Mouse (Mus musculus) kidney, adult 18-20 months (tissue): ENCODE measurements at regions not wholly inside any gene's neighbourhood (a gene's known extent, or its start where the extent isn't known, plus 50 kb on each side); places are given as distances from the start of the nearest gene placed in this dataset.
A peak's percentile ranks its signal among the peaks of the same experiment; 100 is the strongest.

Experiments
- DNase-seq: peaks from one replicate; pipeline ENCODE4 v3.0.0; 2021

DNA sequence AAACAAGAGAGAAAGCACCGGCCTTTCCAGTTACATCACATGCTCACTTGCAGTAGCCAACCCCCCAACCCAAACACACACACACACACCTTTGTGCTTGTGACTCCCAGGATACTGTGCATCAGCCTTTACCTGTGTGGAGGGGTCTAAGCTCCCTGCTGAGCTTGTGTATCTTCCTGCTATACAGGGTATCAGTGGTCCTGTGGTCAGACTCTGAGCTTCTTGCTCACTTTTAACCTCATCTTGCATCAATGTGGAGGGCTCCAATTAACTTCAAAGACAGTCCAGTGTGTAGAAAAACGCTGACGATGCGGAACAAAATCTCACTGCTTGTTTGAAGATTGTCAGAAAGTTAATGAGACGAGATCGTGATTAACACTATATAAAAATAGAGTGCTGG lies 71.4 kb upstream of the Gypa start:
- DNase-seq: no peak

DNA sequence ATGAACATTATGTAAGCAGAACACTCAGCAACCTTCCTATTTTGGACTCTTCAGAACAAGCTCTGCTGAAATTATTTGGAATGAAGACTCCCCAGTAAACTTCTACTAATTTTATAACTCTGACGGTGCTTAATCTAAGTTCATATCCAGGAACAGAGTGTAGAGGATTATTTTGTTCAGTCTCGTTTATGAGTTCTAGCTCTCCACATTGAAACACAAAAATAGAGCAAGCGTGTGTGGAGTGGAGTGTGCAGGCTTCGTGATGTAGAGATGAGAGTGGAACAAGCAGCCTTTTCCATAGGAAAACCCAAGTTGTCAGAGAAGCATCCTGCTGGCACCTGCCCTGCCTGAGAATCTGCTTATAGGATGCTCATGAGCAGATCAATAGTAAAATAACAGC lies 77.5 kb upstream of the Gypa start:
- no peak for DNase-seq

DNA sequence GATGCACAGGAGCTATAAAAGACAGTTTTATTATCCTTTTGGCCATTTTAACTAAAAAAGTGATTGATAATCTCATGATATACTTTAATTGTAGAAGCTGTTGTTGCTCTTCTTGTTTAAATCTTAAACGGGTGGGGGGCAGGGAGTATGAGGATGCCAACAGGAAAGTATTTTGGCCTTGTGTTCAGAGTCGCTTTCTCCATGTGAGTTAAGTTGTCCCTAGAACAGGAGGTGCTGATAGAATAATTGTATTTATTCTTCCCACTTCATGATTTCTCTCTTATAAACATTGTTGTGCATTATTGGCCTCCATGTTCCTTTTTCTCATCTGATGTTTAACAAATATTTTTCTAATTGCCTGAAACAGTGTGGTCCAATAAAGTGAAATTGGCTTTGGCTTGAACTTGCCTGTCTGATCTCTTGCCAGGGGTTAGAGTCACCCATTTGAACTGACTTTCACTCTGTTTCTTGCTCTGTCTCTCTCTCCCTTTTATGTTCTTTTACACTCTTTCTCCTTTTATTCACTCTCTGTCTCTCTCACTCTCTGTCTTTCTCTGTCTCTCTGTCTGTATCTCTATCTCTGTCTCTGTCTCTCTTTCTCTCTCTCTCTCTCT lies 93.9 kb upstream of the Gypa start:
- DNase-seq: no peak

DNA sequence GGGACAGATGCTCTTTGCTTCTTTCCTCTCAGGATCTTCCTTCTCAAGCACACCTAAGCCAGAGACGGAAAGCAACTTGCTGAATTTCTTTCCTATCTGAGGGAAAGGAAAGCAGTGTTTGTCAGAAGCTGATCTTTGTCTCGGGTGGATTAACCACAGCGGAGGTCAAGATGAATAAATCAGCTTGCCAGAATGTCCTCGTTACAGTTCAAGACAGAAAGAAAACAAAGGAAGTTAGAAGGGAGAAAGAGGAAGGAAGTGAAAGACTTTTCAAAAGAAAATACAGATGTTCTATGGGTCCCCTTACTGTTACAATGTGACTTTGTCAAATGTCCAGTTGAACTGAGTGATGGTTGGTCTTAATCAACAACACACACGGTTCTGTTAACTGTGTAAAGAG lies 98.6 kb upstream of the Gypa start:
- no peak for DNase-seq

- no peak for DNase-seq
These were observed 100.5 kb upstream of the Gypa start for GRCm38 (mm10) chr8:80393111-80393510.

DNA sequence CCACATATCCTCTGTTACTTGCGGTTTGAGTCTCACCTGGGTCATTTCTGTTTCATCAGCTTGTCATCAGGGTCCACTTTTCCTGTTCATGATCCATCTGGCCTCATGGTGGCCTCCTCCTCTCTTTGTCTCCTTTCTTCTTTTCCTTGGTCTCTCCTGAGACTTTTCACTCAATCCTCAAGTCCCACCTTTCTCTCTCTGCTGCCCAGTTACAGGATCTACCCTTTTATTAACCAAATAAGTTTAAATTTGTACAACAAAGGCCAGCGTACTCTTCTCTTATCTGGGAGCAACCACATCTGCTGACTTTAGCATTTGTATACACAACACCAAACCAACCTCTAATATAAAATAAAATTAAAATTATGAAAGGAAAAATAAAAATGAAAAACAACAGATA lies 124.4 kb upstream of the Gypa start:
- no peak for DNase-seq

DNA sequence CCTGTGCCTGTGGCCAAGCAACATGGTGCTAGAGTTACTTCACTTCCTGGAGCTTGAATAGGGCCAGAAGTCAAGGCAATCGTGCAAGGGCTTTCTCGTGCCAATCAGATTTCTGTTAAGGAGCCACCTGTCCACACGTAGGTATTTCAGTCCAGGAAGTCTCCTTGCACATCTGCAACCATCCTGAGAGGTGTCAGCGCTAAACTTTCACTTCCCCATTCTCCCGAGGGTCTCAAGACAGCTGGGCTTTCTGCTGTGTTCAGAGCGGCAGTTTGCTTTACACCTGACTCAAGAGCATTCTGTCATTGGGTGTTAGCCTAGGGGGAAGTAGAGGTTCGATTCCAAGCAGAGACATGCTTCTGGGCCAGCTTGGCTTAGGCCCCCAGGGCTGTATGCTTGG lies 129.5 kb upstream of the Gypa start:
- no peak for DNase-seq

DNA sequence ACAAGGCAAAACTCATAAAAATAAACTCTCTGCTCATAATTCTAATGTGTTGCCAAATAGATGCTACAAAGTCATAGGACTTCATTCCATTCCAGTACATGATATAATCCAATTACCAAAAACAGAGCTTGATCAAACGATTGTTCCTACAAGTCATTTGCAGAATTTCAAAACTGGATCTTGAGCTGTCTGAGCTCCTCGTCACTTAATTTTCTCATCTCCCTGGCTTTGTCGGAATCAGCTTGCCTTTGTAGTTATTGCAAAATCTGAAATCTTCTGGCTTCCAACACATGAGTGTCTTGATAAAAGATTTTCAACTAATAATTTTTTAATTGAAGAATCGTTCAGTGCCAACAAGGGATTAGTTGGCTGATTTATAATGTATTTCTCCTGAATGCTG lies 150.3 kb upstream of the Gypa start:
- no peak for DNase-seq

DNA sequence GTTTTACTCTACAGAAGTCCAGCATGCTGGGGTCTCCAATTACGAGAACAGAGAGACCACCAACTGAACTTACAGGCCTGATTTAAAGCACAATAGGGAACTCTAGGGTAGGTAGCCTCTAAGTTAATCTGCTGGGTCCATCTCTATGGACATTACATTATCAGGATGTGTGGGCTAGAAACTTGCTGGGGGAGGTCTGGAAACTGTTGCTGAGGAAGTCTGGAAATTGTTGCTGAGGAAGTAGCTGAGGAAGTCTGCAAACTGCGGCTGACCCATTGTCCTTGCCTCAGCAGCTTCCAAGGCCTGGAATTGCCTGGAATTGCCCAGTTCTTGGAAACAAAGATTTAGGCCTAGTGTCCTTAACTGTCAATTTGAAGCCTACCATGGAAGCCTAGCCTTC lies 155.7 kb upstream of the Gypa start:
- no peak for DNase-seq

- no peak for DNase-seq
These were observed 164.9 kb upstream of the Gypa start for GRCm38 (mm10) chr8:80328676-80329075.

- DNase-seq: no peak
These were observed 167.7 kb upstream of the Gypa start for GRCm38 (mm10) chr8:80325859-80326258.

GRCm38 (mm10) chr8:80325132-80325531 lies 168.4 kb upstream of the Gypa start:
- DNase-seq: no peak

- DNase-seq: no peak
These were observed 175.2 kb upstream of the Gypa start for GRCm38 (mm10) chr8:80318231-80318870.

GRCm38 (mm10) chr8:80315371-80315770 lies 178.2 kb upstream of the Gypa start:
- no peak for DNase-seq

DNA sequence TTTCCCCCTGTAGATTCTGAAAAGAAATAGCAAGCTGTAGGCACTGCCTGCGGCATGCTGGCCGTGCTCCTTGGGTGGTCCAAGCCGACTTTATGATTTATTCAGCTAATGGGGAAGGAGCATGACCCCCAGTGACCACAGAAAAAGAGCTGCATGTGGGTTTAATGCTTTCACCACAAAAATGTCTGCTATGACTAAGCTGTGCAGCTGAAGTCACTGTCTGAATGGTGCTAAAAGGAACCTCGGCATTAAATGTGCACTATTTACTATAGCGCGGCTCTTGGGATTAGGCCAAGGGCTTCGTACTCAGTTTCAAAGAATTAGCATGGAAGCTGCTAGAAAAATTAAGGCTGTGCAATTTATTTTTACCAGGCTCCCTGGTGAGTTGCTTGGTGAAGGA lies 178.8 kb upstream of the Gypa start:
- peak; percentile 9 for DNase-seq

DNA sequence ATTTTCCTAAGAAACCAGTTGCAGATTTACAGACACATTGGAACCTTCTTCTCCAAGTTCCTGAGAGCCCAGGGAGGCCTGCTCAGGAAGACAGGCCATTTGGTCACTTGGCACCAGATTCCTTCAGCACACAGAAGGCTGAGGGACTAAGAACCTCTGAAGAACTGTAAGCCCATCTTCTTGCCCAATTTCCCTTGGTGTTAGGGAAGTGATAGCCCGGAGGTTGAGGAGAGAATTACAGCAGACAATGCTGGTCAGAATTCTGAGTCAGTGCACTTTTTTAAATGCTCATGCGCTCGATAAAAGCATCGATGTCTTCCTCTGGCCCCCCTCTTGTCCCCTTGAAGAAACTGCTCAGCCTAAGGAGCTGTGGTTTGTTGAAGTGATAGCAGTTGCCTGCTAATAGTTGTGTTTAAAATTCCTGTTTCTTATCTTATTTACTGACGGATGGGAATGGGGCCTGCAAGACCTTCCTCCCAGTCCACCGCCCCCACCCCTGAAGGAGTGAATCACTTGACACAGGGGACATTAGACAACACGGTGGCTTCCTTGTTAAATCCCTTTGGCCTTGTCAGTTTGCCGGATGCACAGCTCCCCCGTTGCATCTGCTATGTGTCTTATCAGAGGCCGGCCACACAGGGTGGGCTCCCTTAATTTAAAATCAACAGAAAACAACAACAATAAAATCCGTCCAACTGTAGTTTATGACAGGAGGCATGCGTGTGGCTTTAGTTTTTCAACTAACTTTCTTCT lies 179.5 kb upstream of the Gypa start:
- DNase-seq: no peak

DNA sequence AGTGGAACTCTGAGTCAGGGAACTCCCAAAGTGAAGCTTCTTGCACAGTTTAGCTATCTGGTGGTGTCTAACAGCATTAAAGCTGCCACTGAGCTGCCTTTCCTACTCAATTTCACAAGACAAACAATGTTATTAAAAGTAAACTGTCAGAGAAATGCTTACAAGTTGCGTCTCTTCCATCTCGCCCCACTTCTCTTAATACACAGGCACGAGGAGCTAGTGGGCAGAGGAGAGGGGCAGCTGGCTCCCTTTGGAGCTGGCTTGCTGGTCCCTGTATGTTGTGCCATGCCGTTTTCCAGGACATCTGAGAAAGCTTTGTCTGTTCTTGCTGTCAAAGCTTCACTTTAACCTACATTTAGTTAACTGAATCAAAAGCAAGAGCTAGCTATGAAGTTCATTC lies 185.8 kb upstream of the Gypa start:
- DNase-seq: no peak

- no peak for DNase-seq
These were observed 195.0 kb upstream of the Gypa start for GRCm38 (mm10) chr8:80298596-80298995.

GRCm38 (mm10) chr8:80290311-80290710 lies 203.3 kb upstream of the Gypa start:
- DNase-seq: no peak

GRCm38 (mm10) chr8:80289282-80289681 lies 204.3 kb upstream of the Gypa start:
- no peak for DNase-seq

- no peak for DNase-seq
These were observed 211.2 kb upstream of the Hhip start for GRCm38 (mm10) chr8:80268910-80269460.

GRCm38 (mm10) chr8:80264915-80265314 lies 207.1 kb upstream of the Hhip start:
- no peak for DNase-seq

DNA sequence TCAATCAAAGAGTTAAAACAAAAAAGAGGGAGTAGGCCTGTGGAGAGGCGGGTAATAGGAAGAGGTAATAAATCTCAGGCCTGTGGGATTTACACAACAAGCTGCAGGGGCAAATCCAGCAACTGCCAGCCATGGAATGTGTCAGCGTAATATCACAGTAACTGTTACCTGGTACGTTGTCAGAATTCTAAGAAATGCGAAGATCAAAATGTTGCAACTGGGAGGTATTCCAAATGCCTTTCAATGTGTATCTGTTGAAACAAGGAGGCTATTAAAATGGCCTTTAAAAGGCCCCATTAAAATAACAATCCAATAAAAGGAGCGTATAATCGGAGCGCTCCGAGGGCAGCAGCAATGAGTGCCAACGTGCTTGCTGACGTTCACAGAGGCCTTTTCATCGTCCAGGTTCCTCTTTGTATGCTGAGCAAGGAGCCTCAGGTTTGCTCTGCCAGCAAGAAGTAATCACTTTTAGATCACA lies 205.7 kb upstream of the Hhip start:
- DNase-seq: no peak

GRCm38 (mm10) chr8:80262911-80263310 lies 205.1 kb upstream of the Hhip start:
- DNase-seq: no peak
